Mouse (Mus musculus) lung, postnatal 0 days (tissue): ENCODE measurements around the gene Dlgap1.

Experiments used
- CTCF ChIP-seq: IDR thresholded peaks from 2 replicates; pipeline ENCODE4 v1.5.1; 2016; ENCODE audit warnings: antibody characterized with exemption, mild to moderate bottlenecking
- EP300 ChIP-seq: IDR thresholded peaks from 2 replicates; pipeline ENCODE4 v1.6.1; 2016; ENCODE audit warnings: antibody characterized with exemption, mild to moderate bottlenecking, control low read depth

DNA sequence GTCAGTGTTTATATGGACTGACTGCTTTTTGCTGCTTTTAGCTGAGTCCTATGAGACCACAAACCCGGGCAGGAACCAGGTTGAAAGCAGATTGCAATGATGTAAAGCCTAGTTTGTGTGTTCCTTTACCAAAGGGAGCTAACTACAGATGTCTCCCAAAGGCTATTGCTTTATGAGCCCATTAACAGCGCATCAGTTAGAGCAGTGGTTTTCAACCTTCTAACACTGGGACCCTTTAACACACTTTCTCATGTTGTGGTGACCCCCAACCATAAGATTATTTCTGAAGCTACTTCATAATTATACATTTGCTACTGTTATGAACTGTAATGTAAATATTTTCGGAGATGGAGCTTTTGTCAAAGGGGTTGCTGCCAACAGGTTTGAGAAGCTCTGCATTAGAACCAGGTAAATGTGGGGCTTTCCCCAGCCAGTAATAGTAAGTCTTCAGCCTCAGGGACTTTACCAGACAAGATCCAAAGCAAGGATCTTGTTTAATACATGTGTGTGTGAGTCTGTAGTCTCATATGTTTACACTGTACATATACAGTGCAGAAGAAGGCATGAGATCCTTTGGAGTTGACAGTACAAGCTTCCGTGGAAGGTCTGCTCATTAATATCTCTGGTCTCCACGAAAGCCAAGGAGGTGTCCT, 899.8 kb downstream of the Dlgap1 start:
- TF ChIP-seq CTCF = no peak
- TF ChIP-seq EP300 = no peak
